Mouse (Mus musculus) myocyte (in vitro differentiated cells): ENCODE measurements at regions not wholly inside any gene's neighbourhood (a gene's known extent, or its start where the extent isn't known, plus 50 kb on each side); places are given as distances from the start of the nearest gene placed in this dataset.

ENCODE experiments used
- MAX ChIP-seq: IDR thresholded peaks from one replicate; pipeline ENCODE4 v1.6.1; 2011; ENCODE audit warnings: low read depth, mild to moderate bottlenecking, control low read depth
- POLR2A ChIP-seq: IDR thresholded peaks from one replicate; pipeline ENCODE4 v1.6.1; 2011; ENCODE audit warnings: low read depth, mild to moderate bottlenecking, control low read depth, moderate library complexity; ENCODE audit not compliant: insufficient read length

DNA sequence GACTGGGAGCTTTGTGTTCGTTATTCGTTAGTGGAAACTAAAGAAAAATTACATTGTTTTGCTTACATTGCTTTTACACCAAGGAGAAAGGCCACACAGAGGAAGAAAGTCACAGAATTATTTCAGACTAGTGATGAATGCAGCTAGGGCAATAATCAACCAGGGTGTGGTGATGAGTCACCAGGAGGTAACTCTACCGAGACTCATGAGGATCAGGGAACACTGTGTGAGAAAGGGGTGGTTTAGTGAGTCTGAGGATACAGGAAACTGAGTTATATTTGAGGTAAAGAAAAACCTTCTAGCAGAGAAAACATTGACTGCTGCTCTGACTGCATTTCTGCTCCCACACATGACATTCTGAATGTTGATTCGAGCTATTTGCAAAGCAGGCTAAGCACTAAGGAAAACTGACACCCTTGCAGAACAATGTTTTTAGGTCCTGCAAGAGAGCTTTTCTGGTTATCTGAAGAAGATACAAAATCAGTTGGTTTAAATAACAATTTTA lies 87.1 kb upstream of the Ldb2 start:
- TF ChIP-seq POLR2A (no peak), MAX (no peak)
